Mouse (Mus musculus): ENCODE measurements at regions not wholly inside any gene's neighbourhood (a gene's known extent, or its start where the extent isn't known, plus 50 kb on each side); places are given as distances from the start of the nearest gene placed in this dataset.
A peak's percentile ranks its signal among the peaks of the same experiment; 100 is the strongest.

GRCm38 (mm10) chr1:155028147-155028546 is 71.3 kb downstream of the Ier5 start:
- H3K36me3 ChIP-seq (ENCODE audit: control insufficient read depth, insufficient read depth, low read length) = no peaks in the 10 kb centered on the region
- no peak overlapping the region for H3K9ac ChIP-seq (ENCODE audit: low read depth, low read length)
- H3K4me3 ChIP-seq (ENCODE audit: low read length) = no peak overlapping the region
- 54% methylated on average over 6 of the region's 6 CpGs for WGBS
- H3K4me2 ChIP-seq (replicated peaks; ENCODE audit: low read depth, low read length) = no peak overlapping the region
- H3K9me3 ChIP-seq (ENCODE audit: control insufficient read depth, low read length) = 0 out of 2 replicates have a peak, but pooled peaks cover 2% of the 10 kb centered on the region
- no peaks in the 10 kb centered on the region for H3K27me3 ChIP-seq (ENCODE audit: control insufficient read depth, insufficient read depth, low read length)
- H3K4me1 ChIP-seq (ENCODE audit: control insufficient read depth, insufficient read depth, low read length) = peaks cover 30% of the 10 kb centered on the region; the same call in 1 of the 2 replicates
- ATAC-seq (ENCODE audit: low FRiP score, low TSS enrichment) = no peak
- peak overlapping the region; percentile 10; the same call in 1 of the 2 replicates for H3K27ac ChIP-seq (ENCODE audit: low read depth, low read length)

GRCm38 (mm10) chr1:155027583-155027982 is 71.9 kb downstream of the Ier5 start:
- WGBS = 26% methylated on average over 6 of the region's 8 CpGs
- Histone ChIP-seq H3K27me3 (ENCODE audit: control insufficient read depth, insufficient read depth, low read length) (no peaks in the 10 kb centered on the region), H3K27ac (ENCODE audit: low read depth, low read length) (no peak overlapping the region), H3K9ac (ENCODE audit: low read depth, low read length) (no peak overlapping the region), H3K4me1 (ENCODE audit: control insufficient read depth, insufficient read depth, low read length) (peaks cover 30% of the 10 kb centered on the region; the same call in 1 of the 2 replicates), H3K4me3 (ENCODE audit: low read length) (no peak overlapping the region), H3K36me3 (ENCODE audit: control insufficient read depth, insufficient read depth, low read length) (no peaks in the 10 kb centered on the region), H3K9me3 (ENCODE audit: control insufficient read depth, low read length) (0 out of 2 replicates have a peak, but pooled peaks cover 2% of the 10 kb centered on the region), H3K4me2 (replicated peaks; ENCODE audit: low read depth, low read length) (no peak overlapping the region)
- peak; percentile 68 for ATAC-seq (ENCODE audit: low FRiP score, low TSS enrichment)

- no peak overlapping the region for H3K4me2 ChIP-seq (replicated peaks; ENCODE audit: low read depth, low read length)
- H3K4me3 ChIP-seq (ENCODE audit: low read length) = no peak overlapping the region
- no peaks in the 10 kb centered on the region for H3K9me3 ChIP-seq (ENCODE audit: control insufficient read depth, low read length)
- H3K27me3 ChIP-seq (ENCODE audit: control insufficient read depth, insufficient read depth, low read length) = no peaks in the 10 kb centered on the region
- 0 out of 2 replicates have a peak overlapping the region, but pooled peaks have one; percentile 37 for H3K27ac ChIP-seq (ENCODE audit: low read depth, low read length)
- no peak overlapping the region for H3K9ac ChIP-seq (ENCODE audit: low read depth, low read length)
- H3K4me1 ChIP-seq (ENCODE audit: control insufficient read depth, insufficient read depth, low read length) = peaks cover 28% of the 10 kb centered on the region; the same call in 1 of the 2 replicates
- ATAC-seq (ENCODE audit: low FRiP score, low TSS enrichment) = peak; percentile 24; the same call in 1 of the 2 replicates
- WGBS = 14% methylated on average over 5 of the region's 5 CpGs
- no peaks in the 10 kb centered on the region for H3K36me3 ChIP-seq (ENCODE audit: control insufficient read depth, insufficient read depth, low read length)
These were observed 73.5 kb downstream of the Ier5 start for GRCm38 (mm10) chr1:155025862-155026478.

GRCm38 (mm10) chr1:155023324-155023723 is 76.1 kb downstream of the Ier5 start:
- no peak for ATAC-seq (ENCODE audit: low FRiP score, low TSS enrichment)
- peaks cover 9% of the 10 kb centered on the region; the same call in 1 of the 2 replicates for H3K4me1 ChIP-seq (ENCODE audit: control insufficient read depth, insufficient read depth, low read length)
- H3K36me3 ChIP-seq (ENCODE audit: control insufficient read depth, insufficient read depth, low read length) = no peaks in the 10 kb centered on the region
- no peak overlapping the region for H3K27ac ChIP-seq (ENCODE audit: low read depth, low read length)
- no peaks in the 10 kb centered on the region for H3K27me3 ChIP-seq (ENCODE audit: control insufficient read depth, insufficient read depth, low read length)
- H3K4me3 ChIP-seq (ENCODE audit: low read length) = no peak overlapping the region
- WGBS = 56% methylated on average over 11 of the region's 11 CpGs
- H3K9ac ChIP-seq (ENCODE audit: low read depth, low read length) = no peak overlapping the region
- no peaks in the 10 kb centered on the region for H3K9me3 ChIP-seq (ENCODE audit: control insufficient read depth, low read length)
- no peak overlapping the region for H3K4me2 ChIP-seq (replicated peaks; ENCODE audit: low read depth, low read length)

- Histone ChIP-seq H3K9me3 (ENCODE audit: control insufficient read depth, low read length) (no peaks in the 10 kb centered on the region), H3K27me3 (ENCODE audit: control insufficient read depth, insufficient read depth, low read length) (no peaks in the 10 kb centered on the region; the same call in 1 of the 2 replicates), H3K4me1 (ENCODE audit: control insufficient read depth, insufficient read depth, low read length) (no peaks in the 10 kb centered on the region), H3K27ac (ENCODE audit: low read depth, low read length) (no peak overlapping the region), H3K4me3 (ENCODE audit: low read length) (no peak overlapping the region), H3K4me2 (replicated peaks; ENCODE audit: low read depth, low read length) (no peak overlapping the region), H3K9ac (ENCODE audit: low read depth, low read length) (no peak overlapping the region), H3K36me3 (ENCODE audit: control insufficient read depth, insufficient read depth, low read length) (no peaks in the 10 kb centered on the region)
- ATAC-seq (ENCODE audit: low FRiP score, low TSS enrichment) = no peak
- 91% methylated on average over 3 of the region's 3 CpGs for WGBS
These were observed 83.8 kb downstream of the Ier5 start for GRCm38 (mm10) chr1:155015669-155016068.

- no peak overlapping the region for H3K4me3 ChIP-seq (ENCODE audit: low read length)
- ATAC-seq (ENCODE audit: low FRiP score, low TSS enrichment) = no peak
- no peak overlapping the region for H3K27ac ChIP-seq (ENCODE audit: low read depth, low read length)
- H3K27me3 ChIP-seq (ENCODE audit: control insufficient read depth, insufficient read depth, low read length) = no peaks in the 10 kb centered on the region; the same call in 1 of the 2 replicates
- WGBS = 78% methylated on average over 3 of the region's 3 CpGs
- no peak overlapping the region for H3K4me2 ChIP-seq (replicated peaks; ENCODE audit: low read depth, low read length)
- H3K4me1 ChIP-seq (ENCODE audit: control insufficient read depth, insufficient read depth, low read length) = no peaks in the 10 kb centered on the region
- no peaks in the 10 kb centered on the region for H3K36me3 ChIP-seq (ENCODE audit: control insufficient read depth, insufficient read depth, low read length)
- H3K9ac ChIP-seq (ENCODE audit: low read depth, low read length) = no peak overlapping the region
- no peaks in the 10 kb centered on the region for H3K9me3 ChIP-seq (ENCODE audit: control insufficient read depth, low read length)
These were observed 84.5 kb downstream of the Ier5 start for GRCm38 (mm10) chr1:155014944-155015343.

- H3K36me3 ChIP-seq (ENCODE audit: control insufficient read depth, insufficient read depth, low read length) = no peaks in the 10 kb centered on the region
- no peak overlapping the region for H3K4me3 ChIP-seq (ENCODE audit: low read length)
- no peaks in the 10 kb centered on the region for H3K4me1 ChIP-seq (ENCODE audit: control insufficient read depth, insufficient read depth, low read length)
- H3K27me3 ChIP-seq (ENCODE audit: control insufficient read depth, insufficient read depth, low read length) = no peaks in the 10 kb centered on the region; the same call in 1 of the 2 replicates
- H3K9me3 ChIP-seq (ENCODE audit: control insufficient read depth, low read length) = no peaks in the 10 kb centered on the region
- WGBS = 72% methylated on average over 4 of the region's 4 CpGs
- no peak overlapping the region for H3K9ac ChIP-seq (ENCODE audit: low read depth, low read length)
- H3K27ac ChIP-seq (ENCODE audit: low read depth, low read length) = no peak overlapping the region
- ATAC-seq (ENCODE audit: low FRiP score, low TSS enrichment) = no peak
- H3K4me2 ChIP-seq (replicated peaks; ENCODE audit: low read depth, low read length) = no peak overlapping the region
These were observed 85.7 kb downstream of the Ier5 start for GRCm38 (mm10) chr1:155013784-155014183.

GRCm38 (mm10) chr1:155013361-155013760 is 86.1 kb downstream of the Ier5 start:
- Histone ChIP-seq H3K27me3 (ENCODE audit: control insufficient read depth, insufficient read depth, low read length) (no peaks in the 10 kb centered on the region; the same call in 1 of the 2 replicates), H3K27ac (ENCODE audit: low read depth, low read length) (no peak overlapping the region)
- 59% methylated on average over 4 of the region's 4 CpGs for WGBS

More at GRCm38 (mm10) chr1:155013361-155013760, 86.1 kb downstream of the Ier5 start:
- no peaks in the 10 kb centered on the region for H3K9me3 ChIP-seq (ENCODE audit: control insufficient read depth, low read length)
- ATAC-seq (ENCODE audit: low FRiP score, low TSS enrichment) = no peak
- H3K4me2 ChIP-seq (replicated peaks; ENCODE audit: low read depth, low read length) = no peak overlapping the region
- no peaks in the 10 kb centered on the region for H3K36me3 ChIP-seq (ENCODE audit: control insufficient read depth, insufficient read depth, low read length)
- H3K9ac ChIP-seq (ENCODE audit: low read depth, low read length) = no peak overlapping the region
- H3K4me1 ChIP-seq (ENCODE audit: control insufficient read depth, insufficient read depth, low read length) = no peaks in the 10 kb centered on the region
- no peak overlapping the region for H3K4me3 ChIP-seq (ENCODE audit: low read length)
